Mouse (Mus musculus) megakaryocyte, adult 5-6 weeks (primary cell): ENCODE data around the gene Parpbp. TPM values are rescaled to one million over a fixed set of nuclear protein-coding genes. Genes with fewer than 3 reads are reported as not detected.

Source experiments
- ATAC-seq: 2 replicates; pipeline ENCODE4 v1.8.0; 2016; ENCODE audit warnings: mild to moderate bottlenecking, inconsistent platforms; ENCODE audit not compliant: poor library complexity, severe bottlenecking
- total RNA-seq, 2 experiments: library from RNA; stranded (forward) in 1 of 2; stranded (reverse) in 1 of 2; fragments of 153-499, 151-499 nt in 1 of 2; fragments of 221-1000, 200-1000 nt in 1 of 2; gene quantifications; 2 replicates each; pipeline versions ENCODE4 v1.2.3 to v1.2.4; 2015 to 2017

Gene Parpbp
- 19.4 and 24.5 TPM in 2 replicates for total RNA-seq (2015)
- total RNA-seq (2017), result 23.1 and 24.3 TPM in 2 replicates

- peak; percentile 99 for ATAC-seq
These were observed at the start of gene Parpbp, which contains the start of gene Nup37 for GRCm38 (mm10) chr10:88146707-88147477. Gene Parpbp, minus strand, starts transcription at chr10:88146941. Gene Nup37, plus strand, starts transcription at chr10:88146992.

- no peak for ATAC-seq
These were observed 20.8 kb upstream of the Parpbp start for GRCm38 (mm10) chr10:88167438-88168077.

GRCm38 (mm10) chr10:88166158-88166557, 19.4 kb upstream of the Parpbp start:
- peak; percentile 56; the same call in 1 of the 2 replicates for ATAC-seq

- no peak for ATAC-seq
These were observed 15.9 kb upstream of the Parpbp start for GRCm38 (mm10) chr10:88162676-88163075.

- no peak for ATAC-seq
These were observed 15.4 kb upstream of the Parpbp start for GRCm38 (mm10) chr10:88162096-88162495.

GRCm38 (mm10) chr10:88151658-88152057, 4.9 kb upstream of the Parpbp start:
- no peak for ATAC-seq

GRCm38 (mm10) chr10:88150381-88150780, 3.6 kb upstream of the Parpbp start:
- no peak for ATAC-seq

GRCm38 (mm10) chr10:88146187-88146586, 554 bp downstream of the Parpbp start:
- ATAC-seq, result peak; percentile 12

GRCm38 (mm10) chr10:88135630-88136029, 11.1 kb downstream of the Parpbp start:
- ATAC-seq, result no peak

- no peak for ATAC-seq
These were observed 27.0 kb downstream of the Parpbp start for GRCm38 (mm10) chr10:88119721-88120120.

GRCm38 (mm10) chr10:88113290-88113689, 33.5 kb downstream of the Parpbp start:
- no peak for ATAC-seq

- ATAC-seq, result no peak
These were observed 40.6 kb downstream of the Parpbp start for GRCm38 (mm10) chr10:88106169-88106568.

GRCm38 (mm10) chr10:88090772-88091171, 56.0 kb downstream of the Parpbp start, which contains the start of gene Pmch:
Gene Pmch, plus strand, starts transcription at chr10:88091072.
- ATAC-seq, result no peak

GRCm38 (mm10) chr10:88067377-88067776, 79.4 kb downstream of the Parpbp start:
- ATAC-seq, result no peak

- no peak for ATAC-seq
These were observed 81.9 kb downstream of the Parpbp start for GRCm38 (mm10) chr10:88064872-88065271.

GRCm38 (mm10) chr10:88063436-88063835, 83.3 kb downstream of the Parpbp start:
- ATAC-seq, result no peak

GRCm38 (mm10) chr10:88056950-88057649, 89.6 kb downstream of the Parpbp start:
- no peak for ATAC-seq

GRCm38 (mm10) chr10:88054233-88054985, 92.3 kb downstream of the Parpbp start:
- ATAC-seq, result peak; percentile 91

GRCm38 (mm10) chr10:88046098-88046771, 100.5 kb downstream of the Parpbp start:
- no peak for ATAC-seq

GRCm38 (mm10) chr10:88044297-88044696, 102.4 kb downstream of the Parpbp start:
- ATAC-seq, result no peak
